Mouse (Mus musculus) intestine, embryonic 14.5 days (tissue): Measurements from ENCODE around the gene Sfxn2. TPM values are rescaled to one million over a fixed set of nuclear protein-coding genes. Genes with fewer than 3 reads are reported as not detected.

Experiments
- ATAC-seq: fragments of 200-750 bp; cut with Nextera tagmentation; replicated peaks from 2 replicates; pipeline ENCODE4 v1.8.0; 2017; ENCODE audit warnings: low read depth, moderate number of reproducible peaks, moderate TSS enrichment, moderate library complexity; ENCODE audit not compliant: low FRiP score, low TSS enrichment
- DNase-seq: peaks from one replicate; pipeline ENCODE4 v3.0.0-alpha.2; 2018; ENCODE audit warnings: low spot score
- H3K27ac ChIP-seq: fragments of 300-500 bp; sonication (generic); 2 replicates; pipeline ENCODE4 v1.5.1; 2014; ENCODE audit warnings: low read depth, mild to moderate bottlenecking, control low read depth
- H3K27me3 ChIP-seq: fragments of 300-500 bp; sonication (generic); replicated peaks from 2 replicates; pipeline ENCODE4 v1.6.1; 2014; ENCODE audit warnings: low read length, control low read depth; ENCODE audit not compliant: control insufficient read depth, insufficient read depth
- H3K36me3 ChIP-seq: fragments of 300-500 bp; sonication (generic); 2 replicates; pipeline ENCODE4 v1.6.1; 2014; ENCODE audit warnings: low read length, control low read depth; ENCODE audit not compliant: control insufficient read depth, insufficient read depth
- H3K4me1 ChIP-seq: fragments of 300-500 bp; sonication (generic); replicated peaks from 2 replicates; pipeline ENCODE4 v1.6.1; 2014; ENCODE audit warnings: low read length, control low read depth, mixed read lengths; ENCODE audit not compliant: control insufficient read depth, insufficient read depth
- H3K4me2 ChIP-seq: fragments of 300-500 bp; sonication (generic); 2 replicates; pipeline ENCODE4 v1.6.1; 2014; ENCODE audit warnings: low read length
- H3K4me3 ChIP-seq: fragments of 300-500 bp; sonication (generic); 2 replicates; pipeline ENCODE4 v1.5.1; 2014; ENCODE audit warnings: low read depth, low read length, control low read depth, mixed read lengths
- H3K9ac ChIP-seq: fragments of 300-500 bp; sonication (generic); 2 replicates; pipeline ENCODE4 v1.6.1; 2014; ENCODE audit warnings: mild to moderate bottlenecking, low read length
- H3K9me3 ChIP-seq: fragments of 300-500 bp; sonication (generic); 2 replicates; pipeline ENCODE4 v1.6.1; 2016; ENCODE audit warnings: low read length, control low read depth; ENCODE audit not compliant: control insufficient read depth
- WGBS: fragments of 180-500 bp; shearing (Covaris S2); extraction: QIAGEN DNeasy Blood & Tissue Kit; methylation state at CpG from one replicate; pipeline ENCODE4 v1.1.7; 2014; 5-methylcytosine and 5-hydroxymethylcytosine counted together
- polyA plus RNA-seq: library from polyadenylated mRNA; unstranded; fragments of >200 nt; fragmentation: Nextera tagmentation; extraction: Ambion mirVana; gene quantifications from 2 replicates; pipeline ENCODE4 v1.2.1, GENCODE M21; 2014

The Sfxn2 gene
- polyA plus RNA-seq, 1 experiment from 2014 or later = 18.2 TPM

GRCm38 (mm10) chr19:46646041-46646481 lies 72.9 kb downstream of the Sfxn2 start:
- 87% methylated on average over 12 of the region's 12 CpGs for WGBS
- DNase-seq = no peak
- peaks cover 34% of the 10 kb centered on the region for H3K36me3 ChIP-seq
- no peak overlapping the region for H3K9ac ChIP-seq
- no peak overlapping the region for H3K4me3 ChIP-seq
- peaks cover 29% of the 10 kb centered on the region for H3K4me1 ChIP-seq
- H3K27ac ChIP-seq = no peak overlapping the region
- no peaks in the 10 kb centered on the region for H3K9me3 ChIP-seq
- ATAC-seq = no peak
- no peak overlapping the region for H3K4me2 ChIP-seq
- no peaks in the 10 kb centered on the region for H3K27me3 ChIP-seq

GRCm38 (mm10) chr19:46647254-46647653 lies 74.1 kb downstream of the Sfxn2 start:
- no peak for DNase-seq
- Histone ChIP-seq H3K4me2 (no peak overlapping the region), H3K9ac (no peak overlapping the region), H3K36me3 (peaks cover 39% of the 10 kb centered on the region), H3K9me3 (no peaks in the 10 kb centered on the region), H3K27me3 (no peaks in the 10 kb centered on the region), H3K27ac (no peak overlapping the region), H3K4me1 (peaks cover 17% of the 10 kb centered on the region), H3K4me3 (no peak overlapping the region)
- ATAC-seq = no peak
- 79% methylated on average over 3 of the region's 3 CpGs for WGBS

Other genes starting within 250 kb of the Sfxn2 start
- gene Psd, start 246.2 kb upstream of the Sfxn2 start, polyA plus RNA-seq = 36.4 and 43.9 TPM in 2 replicates
- 17.5 and 17.7 TPM in 2 replicates for gene Fbxl15, start 245.2 kb upstream of the Sfxn2 start, polyA plus RNA-seq
- gene Cuedc2, start 234.7 kb upstream of the Sfxn2 start, polyA plus RNA-seq = 154 and 176 TPM in 2 replicates
- gene Mfsd13a, start 232.2 kb upstream of the Sfxn2 start, polyA plus RNA-seq = 12.3 and 12.7 TPM in 2 replicates
- 1.7 and 2.0 TPM in 2 replicates for gene 2310034G01Rik, start 223.1 kb upstream of the Sfxn2 start, polyA plus RNA-seq
- gene Actr1a, start 177.6 kb upstream of the Sfxn2 start, polyA plus RNA-seq = 127 and 142 TPM in 2 replicates
- gene Sufu, start 176.5 kb upstream of the Sfxn2 start, polyA plus RNA-seq = 30.3 and 32.3 TPM in 2 replicates
- 20.1 and 21.1 TPM in 2 replicates for gene Trim8, start 71.7 kb upstream of the Sfxn2 start, polyA plus RNA-seq
- 64.3 and 73.9 TPM in 2 replicates for gene Arl3, start 167 bp upstream of the Sfxn2 start, polyA plus RNA-seq
- 39.6 and 40.2 TPM in 2 replicates for gene Wbp1l, start 25.7 kb downstream of the Sfxn2 start, polyA plus RNA-seq
- 0.23 TPM in 1 of 2 replicates, not detected in the other for gene Cyp17a1, start 99.8 kb downstream of the Sfxn2 start, polyA plus RNA-seq
- gene Borcs7, start 116.5 kb downstream of the Sfxn2 start, polyA plus RNA-seq = 17.5 and 18.0 TPM in 2 replicates
- 45.6 and 50.6 TPM in 2 replicates for gene As3mt, start 134.1 kb downstream of the Sfxn2 start, polyA plus RNA-seq
- 1.9 and 2.2 TPM in 2 replicates for gene Cnnm2, start 188.2 kb downstream of the Sfxn2 start, polyA plus RNA-seq